Mouse (Mus musculus) liver, adult 2 months (tissue): Measurements from ENCODE around the gene Spag6l.

Experiments used
- CTCF ChIP-seq: fragments of 200-500 bp; IDR thresholded peaks from 2 replicates; pipeline ENCODE4 v1.5.1; 2011; ENCODE audit warnings: low read depth, low read length, control low read depth
- POLR2A ChIP-seq: fragments of 200-500 bp; IDR thresholded peaks from 2 replicates; pipeline ENCODE4 v1.6.1; 2011; ENCODE audit warnings: low read length, control low read depth; ENCODE audit not compliant: insufficient read depth; ENCODE audit errors: extremely low read depth

DNA sequence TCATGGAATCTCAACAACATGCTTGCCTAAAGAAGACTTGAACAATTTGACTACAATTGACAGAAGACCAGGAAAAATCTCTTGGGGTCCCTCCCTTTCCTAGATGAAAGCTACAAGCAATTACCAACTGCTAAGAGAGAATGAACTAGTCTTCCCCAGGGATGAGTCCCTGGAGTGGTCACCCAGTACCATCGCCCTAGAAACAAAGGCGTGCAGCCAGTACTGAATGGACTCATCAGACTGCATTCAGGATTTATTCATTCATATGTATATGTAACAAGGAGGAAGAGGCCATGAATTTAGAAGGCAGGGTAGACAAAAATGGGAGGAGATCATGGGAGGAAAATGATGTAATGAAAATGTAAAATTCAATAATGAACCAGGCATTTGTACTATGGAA, 3.0 kb downstream of the Spag6l start:
- no peak for TF ChIP-seq POLR2A
- TF ChIP-seq CTCF: no peak
